Mouse (Mus musculus) thymus, adult 2 months (tissue): ENCODE measurements around the gene Nrl. TPM values are rescaled to one million over a fixed set of nuclear protein-coding genes. Genes with fewer than 3 reads are reported as not detected.

Source experiments
- DNase-seq: peaks from one replicate; pipeline ENCODE4 v3.0.0; 2021
- H3K27ac ChIP-seq: fragments of 200-500 bp; 2 replicates; pipeline ENCODE4 v1.5.1; 2012; ENCODE audit warnings: low read length, control low read depth; ENCODE audit not compliant: control insufficient read depth, insufficient read depth
- H3K27me3 ChIP-seq: fragments of 200-500 bp; 2 replicates; pipeline ENCODE4 v1.6.1; 2012; ENCODE audit warnings: mild to moderate bottlenecking, low read length, moderate library complexity, mixed read lengths; ENCODE audit not compliant: control insufficient read depth, insufficient read depth
- H3K36me3 ChIP-seq: fragments of 200-500 bp; 2 replicates; pipeline ENCODE4 v1.6.1; 2012; ENCODE audit warnings: mild to moderate bottlenecking, low read length, moderate library complexity; ENCODE audit not compliant: control insufficient read depth, insufficient read depth
- H3K4me1 ChIP-seq: fragments of 200-500 bp; replicated peaks from 2 replicates; pipeline ENCODE4 v1.6.1; 2012; ENCODE audit warnings: low read length; ENCODE audit not compliant: control insufficient read depth, insufficient read depth
- H3K4me3 ChIP-seq: fragments of 200-500 bp; 2 replicates; pipeline ENCODE4 v1.5.1; 2012; ENCODE audit warnings: mild to moderate bottlenecking, low read length, control low read depth, moderate library complexity; ENCODE audit not compliant: control insufficient read depth, insufficient read depth
- CTCF ChIP-seq: fragments of 200-500 bp; IDR thresholded peaks from 2 replicates; pipeline ENCODE4 v1.5.1; 2012; ENCODE audit warnings: mild to moderate bottlenecking, control low read depth, low read length, moderate library complexity, borderline replicate concordance; ENCODE audit not compliant: control insufficient read depth, poor library complexity, insufficient read depth; ENCODE audit errors: extremely low read depth
- POLR2A ChIP-seq: fragments of 200-500 bp; IDR thresholded peaks from 2 replicates; pipeline ENCODE4 v1.6.1; 2012; ENCODE audit warnings: mild to moderate bottlenecking, low read length, control low read depth, moderate library complexity; ENCODE audit not compliant: control insufficient read depth, poor library complexity, insufficient read depth; ENCODE audit errors: extremely low read depth
- WGBS: fragments of 180-500 bp; shearing (Covaris S2); methylation state at CpG from one replicate; pipeline ENCODE4 v1.1.7; 2018; 5-methylcytosine and 5-hydroxymethylcytosine counted together
- polyA plus RNA-seq: library from polyadenylated mRNA; depleted of rRNA; stranded (reverse); fragments of >200 nt; gene quantifications from 2 replicates; pipeline ENCODE4 v1.2.3, GENCODE M21; 2012

The Nrl gene
- polyA plus RNA-seq, 1 experiment, result 0.50 TPM

- no peak overlapping the region for H3K27ac ChIP-seq
- no peaks in the 10 kb centered on the region for H3K36me3 ChIP-seq
- no peak overlapping the region for H3K4me3 ChIP-seq
- peaks cover 5% of the 10 kb centered on the region; the same call in 1 of the 2 replicates for H3K27me3 ChIP-seq
- TF ChIP-seq POLR2A (no peak), CTCF (no peak)
- no peaks in the 10 kb centered on the region; the same call in 1 of the 2 replicates for H3K4me1 ChIP-seq
- 95% methylated on average over 4 of the region's 4 CpGs for WGBS
- no peak for DNase-seq
These were observed 8.9 kb downstream of the Nrl start for GRCm38 (mm10) chr14:55515846-55516245.

GRCm38 (mm10) chr14:55513927-55514326 is 10.9 kb downstream of the Nrl start:
- no peaks in the 10 kb centered on the region for H3K36me3 ChIP-seq
- no peak for DNase-seq
- TF ChIP-seq CTCF, result no peak
- TF ChIP-seq POLR2A, result no peak
- WGBS, result 61% methylated on average over 10 of the region's 10 CpGs
- no peak overlapping the region for H3K27ac ChIP-seq
- H3K4me1 ChIP-seq, result no peaks in the 10 kb centered on the region
- H3K27me3 ChIP-seq, result no peaks in the 10 kb centered on the region; the same call in 1 of the 2 replicates
- no peak overlapping the region for H3K4me3 ChIP-seq

- no peak for DNase-seq
- Histone ChIP-seq H3K27me3 (no peaks in the 10 kb centered on the region; the same call in 1 of the 2 replicates), H3K4me3 (no peak overlapping the region), H3K27ac (no peak overlapping the region), H3K4me1 (no peaks in the 10 kb centered on the region), H3K36me3 (no peaks in the 10 kb centered on the region)
- TF ChIP-seq CTCF (no peak), POLR2A (no peak)
- WGBS, result 47% methylated on average over 7 of the region's 7 CpGs
These were observed 13.7 kb downstream of the Nrl start for GRCm38 (mm10) chr14:55511037-55511436.

- Histone ChIP-seq H3K27me3 (no peaks in the 10 kb centered on the region; the same call in 1 of the 2 replicates), H3K27ac (no peak within 1 kb of the TSS), H3K36me3 (no peaks in the 10 kb centered on the region), H3K4me3 (no peak within 1 kb of the TSS), H3K4me1 (no peaks in the 10 kb centered on the region)
- WGBS, result 68% methylated on average over 21 of the region's 22 CpGs
- no peak for DNase-seq
- no peak for TF ChIP-seq CTCF
- TF ChIP-seq POLR2A, result no peak
These were observed 14.6 kb downstream of the Nrl start, which contains the start of gene Cpne6 for GRCm38 (mm10) chr14:55510125-55510731. Gene Cpne6, plus strand, starts transcription at chr14:55510445.

- Histone ChIP-seq H3K27ac (no peak overlapping the region), H3K36me3 (no peaks in the 10 kb centered on the region), H3K4me1 (no peaks in the 10 kb centered on the region), H3K4me3 (no peak overlapping the region), H3K27me3 (no peaks in the 10 kb centered on the region; the same call in 1 of the 2 replicates)
- TF ChIP-seq POLR2A (no peak), CTCF (no peak)
- DNase-seq, result no peak
- WGBS, result 88% methylated on average over 10 of the region's 10 CpGs
These were observed 15.2 kb downstream of the Nrl start for GRCm38 (mm10) chr14:55509540-55509939.

GRCm38 (mm10) chr14:55507801-55508200 is 17.0 kb downstream of the Nrl start:
- TF ChIP-seq POLR2A (no peak), CTCF (no peak)
- 61% methylated on average over 7 of the region's 7 CpGs for WGBS
- no peak overlapping the region for H3K27ac ChIP-seq
- no peak for DNase-seq
- H3K36me3 ChIP-seq, result no peaks in the 10 kb centered on the region
- no peaks in the 10 kb centered on the region; the same call in 1 of the 2 replicates for H3K27me3 ChIP-seq
- H3K4me1 ChIP-seq, result no peaks in the 10 kb centered on the region
- no peak overlapping the region for H3K4me3 ChIP-seq
